Mouse (Mus musculus) cerebellum, postnatal 14 days (tissue): ENCODE data around the gene S100a1.

ENCODE experiments used
- DNase-seq, 2 experiments: peaks; one replicate each; pipeline ENCODE4 v3.0.0; 2021; ENCODE audit warnings: mixed read lengths in 2 of 2

S100a1 gene

DNA sequence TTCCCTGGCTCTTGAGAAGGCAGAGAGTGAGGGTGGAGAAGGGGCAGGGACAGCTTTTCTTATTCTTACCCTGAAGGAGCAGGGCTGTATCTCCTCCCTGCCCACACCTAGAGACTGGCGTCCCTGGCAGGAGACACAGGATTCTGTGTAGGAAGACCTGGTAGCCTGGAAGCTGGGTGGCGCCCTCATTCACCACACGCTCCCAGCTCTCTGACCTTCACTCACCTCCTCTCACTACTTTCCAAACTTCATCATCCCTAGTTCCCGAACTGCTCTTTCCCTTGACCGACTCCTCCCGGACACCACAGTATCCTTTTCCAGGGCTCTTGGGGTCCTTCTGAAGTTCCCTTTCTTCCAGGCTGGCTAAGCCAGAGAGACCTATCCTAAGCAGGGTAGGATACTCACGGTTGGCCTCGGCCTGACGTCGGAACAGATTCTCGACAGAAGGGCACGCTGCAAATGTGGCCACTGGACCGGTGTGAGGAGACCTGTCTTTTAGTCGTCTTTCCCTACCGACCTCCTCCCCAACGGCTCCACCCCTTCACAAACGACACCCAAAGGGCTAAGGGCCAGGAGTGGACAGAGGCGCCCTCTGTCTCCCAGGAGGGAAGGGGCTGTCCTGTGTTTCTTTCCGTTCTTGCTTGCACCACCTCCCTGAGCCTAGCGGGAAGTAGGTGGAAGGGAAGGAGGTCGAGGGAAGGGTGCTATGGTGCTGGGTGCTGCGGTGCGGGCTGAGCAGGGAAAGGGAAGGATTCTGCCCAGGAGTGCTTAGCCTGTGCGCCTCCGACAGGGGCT lies at the start of gene S100a1, which contains the start of gene S100a13:
Gene S100a1 (minus strand): TSS at position 597 of the 795 bp plus-strand sequence.
Gene S100a13 (plus strand): TSS at position 640 of the 795 bp plus-strand sequence.
- peak in 1 of 2 experiments; percentile 33 for DNase-seq

DNA sequence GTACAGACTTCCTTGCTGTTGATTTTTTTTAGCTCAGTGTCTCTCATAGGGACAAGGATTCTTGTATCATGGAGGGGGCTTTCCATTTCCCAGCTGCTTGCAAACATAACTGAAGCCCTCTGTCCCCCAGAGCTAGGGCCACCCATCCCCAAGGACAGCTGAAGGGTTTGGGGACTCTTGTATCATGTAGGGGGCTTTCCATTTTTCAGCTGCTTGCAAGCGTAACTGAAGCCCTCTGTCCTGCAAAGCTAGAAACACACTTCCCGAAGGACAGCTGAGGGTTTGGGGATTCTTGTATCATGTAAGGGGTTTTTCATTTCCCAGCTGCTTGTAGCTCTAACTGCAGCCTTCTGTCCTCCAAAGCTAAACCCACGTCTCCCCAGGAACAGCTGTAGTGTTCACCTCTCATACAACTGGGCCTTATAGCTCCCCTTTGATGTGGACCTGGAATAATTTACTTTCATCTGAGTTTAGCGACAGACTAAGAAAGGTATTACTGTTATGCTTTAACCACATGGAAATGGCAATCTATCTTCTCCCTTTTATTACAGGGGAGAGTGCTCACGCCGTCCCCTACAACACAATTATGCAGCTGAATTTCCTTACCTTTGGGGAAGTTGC lies 45.9 kb upstream of the S100a1 start, which contains the start of gene S100a3:
Gene S100a3 (plus strand): TSS at position 571 of the 621 bp plus-strand sequence.
- no peak for DNase-seq

DNA sequence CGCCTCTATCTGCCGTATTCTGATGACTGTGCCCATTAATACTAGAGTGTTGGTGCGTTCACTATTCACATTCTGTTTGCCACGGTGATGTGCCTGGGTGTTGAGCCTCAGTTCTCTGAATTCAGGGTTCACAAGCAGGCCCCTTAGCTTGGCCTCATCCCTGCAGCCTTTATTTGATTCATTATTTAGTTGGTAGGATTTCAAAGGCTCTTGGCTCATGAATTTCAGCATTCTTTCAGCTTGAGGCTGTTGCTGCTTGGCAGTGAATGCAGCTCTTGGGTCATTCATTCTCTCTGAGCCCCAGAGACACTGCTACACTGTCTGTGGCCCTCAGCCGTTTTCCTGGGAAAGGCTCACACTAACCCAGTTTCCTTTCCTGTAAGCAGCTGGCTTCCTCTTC lies 41.8 kb upstream of the S100a1 start:
- DNase-seq = peak in 1 of 2 experiments; percentile 13

DNA sequence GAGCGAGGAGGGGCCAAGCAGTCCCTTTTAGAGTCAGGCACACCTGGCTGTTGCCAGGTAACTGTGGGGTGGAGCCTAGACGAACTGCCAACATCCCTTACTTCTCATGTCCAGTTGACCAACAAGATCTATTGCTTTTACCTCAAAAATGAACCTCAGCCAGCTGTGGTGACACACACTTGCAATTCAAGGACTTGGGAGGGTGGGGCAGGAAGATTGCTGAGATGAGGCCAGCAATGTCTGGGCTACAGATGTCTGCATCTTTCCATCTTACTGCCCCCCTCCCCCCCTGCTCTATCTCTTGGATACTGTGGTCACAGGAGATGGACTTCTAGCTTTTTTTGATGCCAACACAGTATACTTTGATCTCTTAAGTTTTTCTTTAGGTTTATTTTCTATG lies 38.0 kb upstream of the S100a1 start:
- no peak for DNase-seq

DNA sequence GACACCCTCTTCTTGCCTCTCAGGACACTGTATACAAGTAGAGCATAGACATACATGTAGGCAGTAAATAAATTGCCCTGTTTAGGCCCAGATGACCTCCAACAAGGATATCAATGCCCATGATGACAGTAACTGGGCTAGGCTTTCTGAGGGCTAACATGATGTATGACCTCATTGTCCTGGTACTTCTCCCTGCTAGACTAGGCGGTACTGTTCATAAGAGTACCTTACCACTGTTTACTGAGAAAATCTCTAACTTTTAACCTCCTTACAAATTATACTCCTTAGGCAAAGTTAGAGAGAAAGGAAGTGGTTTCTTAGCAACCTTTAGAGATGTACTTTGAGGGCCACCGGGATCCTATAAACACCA lies 36.2 kb upstream of the S100a1 start:
- DNase-seq = no peak

DNA sequence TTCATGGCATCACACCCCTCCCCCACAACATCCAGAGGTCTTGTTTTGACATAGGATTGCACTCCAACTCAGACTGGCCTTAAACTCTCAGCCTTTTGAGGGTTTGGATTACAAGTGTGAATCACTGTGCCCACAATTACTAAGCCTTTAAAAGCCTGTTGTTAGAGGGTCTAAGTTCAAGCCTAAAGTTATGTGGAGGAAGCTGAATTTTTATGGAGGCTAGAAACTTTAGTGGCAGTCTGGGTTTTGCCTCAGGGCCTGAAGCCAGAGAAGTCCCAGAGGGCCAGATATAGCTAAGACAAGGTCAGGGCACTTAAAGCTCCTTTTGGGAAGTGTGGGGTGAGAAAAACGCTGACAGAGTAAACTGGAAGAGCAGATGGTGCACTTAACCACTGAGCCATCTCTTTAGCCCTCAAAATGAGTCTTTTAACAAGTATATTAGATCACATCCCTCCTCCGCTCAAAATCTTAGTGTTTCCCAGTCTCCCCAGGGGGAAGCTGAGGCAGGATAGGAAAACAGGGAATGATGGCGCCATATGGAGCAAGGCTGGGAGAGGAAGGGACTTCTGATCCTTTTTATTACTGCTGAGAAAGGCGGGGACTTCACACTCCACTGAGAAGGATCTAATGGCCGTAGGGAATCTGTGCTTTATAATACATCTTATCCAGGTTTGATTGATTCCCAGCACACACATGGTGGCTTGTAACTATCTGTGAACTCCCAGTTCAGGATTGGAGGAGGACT lies 35.7 kb upstream of the S100a1 start:
- DNase-seq = no peak

DNA sequence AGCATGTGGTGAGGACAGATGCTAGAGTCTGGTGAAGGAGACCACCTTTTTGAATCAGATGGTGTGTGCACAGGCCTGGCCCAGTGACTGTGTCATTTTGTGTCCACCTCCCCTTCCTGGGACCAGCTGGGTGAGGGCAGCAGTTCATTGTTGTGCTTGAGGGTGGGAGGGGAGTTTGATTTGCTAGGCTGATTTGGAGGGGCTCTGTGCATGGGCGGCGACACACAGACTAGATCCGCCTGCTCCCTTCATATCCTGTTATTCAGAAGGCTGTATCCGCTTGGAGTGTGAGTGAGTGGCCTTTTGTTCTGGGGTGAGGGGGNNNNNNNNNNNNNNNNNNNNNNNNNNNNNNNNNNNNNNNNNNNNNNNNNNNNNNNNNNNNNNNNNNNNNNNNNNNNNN lies 26.7 kb upstream of the S100a1 start:
- DNase-seq = no peak

DNA sequence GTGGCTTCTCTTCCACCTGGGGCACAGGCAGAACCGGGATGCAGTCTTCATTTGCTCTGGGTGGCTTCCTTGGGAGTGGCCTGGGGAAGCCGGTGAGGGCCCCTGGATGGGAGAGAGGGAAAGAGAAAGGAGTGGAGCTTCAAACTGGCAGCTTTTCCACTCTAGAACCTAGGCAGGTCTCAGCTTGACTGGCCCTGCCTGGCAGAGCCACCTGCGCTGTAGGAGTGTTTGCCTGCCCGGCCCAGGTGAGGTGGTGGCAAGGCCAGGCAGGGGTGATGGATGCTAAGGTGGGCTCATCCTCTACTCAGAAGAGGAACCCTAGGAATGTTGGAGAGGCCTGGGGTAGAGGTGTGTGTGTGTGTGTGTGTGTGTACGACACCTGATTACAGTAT lies 23.7 kb upstream of the S100a1 start:
- DNase-seq = no peak

DNA sequence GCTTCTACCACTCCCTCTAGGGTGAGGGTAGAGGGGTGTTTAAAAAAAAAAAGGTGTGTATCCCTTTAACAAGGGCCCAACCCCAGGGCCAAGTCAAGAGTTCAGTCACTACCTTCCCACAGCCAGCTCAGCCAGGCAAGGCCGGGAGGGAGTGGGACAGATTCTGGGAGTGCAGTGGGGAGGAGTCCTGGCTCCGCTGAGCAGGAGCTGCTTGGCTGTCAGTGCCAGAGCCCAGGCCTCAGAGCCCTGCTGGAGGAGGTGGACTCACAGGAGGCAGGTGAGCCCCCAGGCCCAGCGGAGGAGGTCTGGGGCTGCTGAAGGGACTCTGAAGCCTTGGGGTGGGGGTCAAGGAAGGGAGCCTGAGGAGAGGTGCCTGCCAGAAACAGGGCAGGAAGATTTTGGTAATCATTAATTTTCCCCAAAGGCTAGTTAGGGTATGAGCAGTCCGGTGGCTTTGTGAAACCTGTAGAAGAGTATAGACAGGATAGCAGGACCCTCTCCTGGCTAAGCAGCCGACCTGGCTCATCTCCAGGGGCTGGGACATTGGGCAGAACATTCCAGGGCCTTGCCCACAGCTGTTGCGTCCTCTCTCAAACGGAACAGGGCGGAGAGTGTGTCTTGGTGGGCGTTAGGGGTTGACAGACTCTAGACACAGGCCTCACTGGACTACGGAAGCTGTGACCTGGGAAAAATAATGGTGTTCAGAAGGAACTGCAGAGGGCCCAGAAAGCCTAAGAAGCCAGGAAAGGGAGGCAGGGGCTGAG lies 23.1 kb upstream of the S100a1 start, which contains the start of gene S100a16:
Gene S100a16 (plus strand): TSS at position 114 of the 764 bp plus-strand sequence.
- peak; percentile 55 to 59 for DNase-seq

DNA sequence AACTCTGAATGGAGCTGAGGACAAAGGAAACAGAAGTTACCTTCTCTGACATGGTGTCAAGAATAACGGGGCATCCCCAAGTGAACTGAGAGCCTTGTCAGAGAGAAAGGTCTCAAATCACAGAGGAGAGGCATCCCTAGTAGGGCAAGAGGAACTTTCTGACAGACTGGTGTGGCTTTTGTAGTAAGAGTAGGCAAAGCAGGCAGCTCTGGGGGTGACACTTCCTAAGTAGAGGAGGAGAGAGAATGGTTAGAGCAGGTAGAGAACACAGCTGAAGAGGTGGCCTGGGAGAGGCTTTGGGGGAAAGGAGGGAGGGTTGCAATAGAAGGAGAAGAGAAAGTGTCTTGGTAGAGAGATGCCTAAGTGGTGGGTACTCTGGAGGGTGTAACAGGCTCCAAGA lies 21.3 kb upstream of the S100a1 start:
- no peak for DNase-seq

DNA sequence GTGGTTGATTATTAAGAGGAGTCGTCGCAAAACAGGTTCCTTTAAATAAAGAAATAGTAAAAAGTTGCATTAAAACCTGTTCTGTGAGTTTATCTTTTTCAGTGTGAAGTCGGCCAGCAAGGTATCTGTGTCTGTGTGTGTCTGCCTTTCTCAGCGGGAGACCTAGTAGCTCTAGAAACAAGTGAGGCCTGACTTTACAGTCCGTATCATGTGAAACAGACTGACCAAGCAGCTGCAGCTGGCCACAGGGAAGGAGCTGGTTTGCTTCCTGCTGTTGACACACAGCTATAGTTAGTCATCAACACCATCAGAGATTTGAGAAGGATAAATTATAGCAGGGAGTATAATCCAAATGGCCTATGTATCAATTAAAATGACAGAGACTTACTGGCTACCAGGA lies 17.5 kb upstream of the S100a1 start:
- no peak for DNase-seq

DNA sequence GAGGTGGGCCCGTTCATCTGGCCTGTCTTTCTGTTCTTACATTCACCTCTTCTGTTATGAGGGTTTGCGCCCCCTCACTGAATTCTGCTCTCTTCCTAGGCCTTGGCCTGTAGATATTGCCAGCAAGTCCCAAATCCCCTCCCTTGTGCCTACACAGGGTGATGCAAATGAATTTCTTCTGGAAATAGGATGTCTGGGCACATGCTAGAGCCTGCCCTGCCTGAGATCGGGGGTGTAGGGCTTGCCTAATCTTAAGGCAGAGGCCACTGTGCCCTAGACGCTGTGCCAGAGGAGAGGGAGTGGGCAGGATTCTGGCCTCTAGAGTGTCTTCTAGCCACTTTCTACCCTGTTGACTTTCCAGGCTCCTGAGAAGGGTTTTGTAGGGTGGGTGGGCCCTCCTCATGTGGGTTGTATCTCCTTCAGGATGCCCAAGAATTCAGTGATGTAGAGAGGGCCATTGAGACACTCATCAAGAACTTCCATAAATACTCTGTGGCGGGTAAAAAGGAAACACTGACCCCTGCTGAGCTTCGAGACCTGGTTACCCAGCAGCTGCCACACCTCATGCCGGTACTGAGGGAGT lies 13.2 kb upstream of the S100a1 start:
- no peak for DNase-seq

DNA sequence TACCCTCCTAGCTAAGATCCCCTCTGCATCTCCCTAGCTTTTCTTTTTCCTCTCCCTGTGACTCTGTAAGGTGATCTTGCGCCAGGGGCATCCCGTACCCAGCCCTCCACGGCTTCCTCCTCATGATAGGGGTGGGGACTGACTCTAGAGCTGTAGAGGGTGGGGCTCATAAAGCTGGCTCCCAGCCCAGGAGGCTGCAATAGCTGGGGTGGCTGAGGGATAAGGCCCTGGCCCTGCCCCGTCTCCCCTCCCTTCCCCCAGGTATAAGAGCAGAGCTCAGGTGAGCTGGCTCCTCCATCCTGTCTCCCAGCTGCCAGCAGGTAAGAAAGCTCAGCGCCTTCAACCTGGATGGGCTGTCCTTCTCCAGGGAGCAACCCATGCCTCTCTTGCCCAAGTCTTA lies 12.4 kb upstream of the S100a1 start, which contains the start of gene S100a14:
Gene S100a14 (plus strand): TSS at position 277 of the 400 bp plus-strand sequence.
- no peak for DNase-seq

DNA sequence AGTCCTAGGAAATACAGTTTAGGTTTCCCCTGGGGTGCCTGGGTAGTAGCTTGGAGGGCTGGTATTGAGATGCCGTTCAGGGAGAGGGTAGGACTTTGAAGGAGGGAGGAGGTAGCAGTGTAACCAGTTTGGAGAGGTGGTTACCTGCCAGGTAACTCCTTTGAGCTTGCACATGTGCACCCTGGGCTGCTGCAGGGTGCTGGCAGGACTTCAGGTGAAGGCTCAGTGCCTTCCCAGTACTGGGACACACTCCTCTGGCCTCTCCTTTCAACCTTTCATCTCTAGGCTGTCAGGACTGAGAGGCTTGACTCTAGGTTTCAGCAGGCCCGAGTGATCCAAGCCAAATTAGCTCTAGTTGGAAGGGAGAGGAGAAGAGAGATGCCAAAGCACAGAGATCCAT lies 11.9 kb upstream of the S100a1 start:
- DNase-seq = no peak

DNA sequence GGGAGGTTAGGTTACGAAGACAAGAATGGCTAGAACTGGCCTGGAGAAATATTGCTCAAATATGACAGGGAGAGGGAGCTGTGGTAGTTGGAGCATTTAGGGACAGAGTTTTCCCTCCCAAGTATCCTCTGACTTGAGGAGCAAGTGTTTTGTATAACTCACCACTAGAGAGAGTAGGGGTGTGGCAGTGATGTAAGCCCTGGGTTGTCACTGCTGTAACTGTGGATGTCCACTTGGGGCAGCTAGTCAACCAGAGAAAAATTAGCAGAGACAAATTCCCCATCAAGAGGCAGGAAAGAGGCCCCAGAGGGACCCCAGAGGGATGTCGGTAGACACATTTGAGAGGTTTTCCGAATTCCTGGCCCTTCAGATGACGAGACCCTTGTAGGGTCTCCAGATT lies 11.2 kb upstream of the S100a1 start:
- DNase-seq = peak; percentile 51

DNA sequence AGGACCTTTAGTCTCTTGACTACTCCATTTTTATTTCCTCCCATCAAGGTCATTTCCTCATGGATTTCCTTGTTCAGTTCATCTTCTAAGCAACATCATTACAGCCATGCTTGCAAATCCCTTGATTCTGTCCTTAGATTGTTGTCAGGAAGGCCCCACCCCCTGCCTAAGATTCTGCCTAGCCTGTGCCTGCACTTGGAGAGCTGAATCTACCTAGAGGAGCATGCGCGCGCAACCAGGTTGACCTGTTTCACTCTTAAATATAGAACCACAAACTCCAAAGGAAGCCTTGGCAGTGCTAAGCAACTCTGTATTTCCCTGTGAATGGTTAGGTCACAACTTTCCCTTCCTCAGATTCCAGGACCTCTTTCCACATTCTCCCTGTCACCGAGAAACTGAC lies 3.5 kb upstream of the S100a1 start:
- no peak for DNase-seq

DNA sequence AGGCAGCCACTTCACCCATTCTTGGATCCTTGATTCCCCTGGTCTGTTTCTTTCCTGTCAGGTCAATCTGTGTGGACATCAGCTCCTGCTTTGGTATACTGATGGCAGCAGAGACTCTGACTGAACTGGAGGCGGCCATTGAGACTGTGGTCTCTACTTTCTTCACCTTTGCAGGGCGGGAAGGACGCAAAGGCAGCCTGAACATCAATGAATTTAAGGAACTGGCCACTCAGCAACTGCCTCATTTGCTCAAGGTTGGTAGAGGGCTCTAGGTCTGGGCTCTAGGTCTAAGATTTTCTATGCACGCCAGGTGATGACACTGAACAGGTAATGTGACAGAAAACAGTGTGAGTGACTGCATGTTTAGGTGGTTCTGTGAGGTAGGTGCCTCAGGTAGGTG lies 1.6 kb upstream of the S100a1 start:
- no peak for DNase-seq

DNA sequence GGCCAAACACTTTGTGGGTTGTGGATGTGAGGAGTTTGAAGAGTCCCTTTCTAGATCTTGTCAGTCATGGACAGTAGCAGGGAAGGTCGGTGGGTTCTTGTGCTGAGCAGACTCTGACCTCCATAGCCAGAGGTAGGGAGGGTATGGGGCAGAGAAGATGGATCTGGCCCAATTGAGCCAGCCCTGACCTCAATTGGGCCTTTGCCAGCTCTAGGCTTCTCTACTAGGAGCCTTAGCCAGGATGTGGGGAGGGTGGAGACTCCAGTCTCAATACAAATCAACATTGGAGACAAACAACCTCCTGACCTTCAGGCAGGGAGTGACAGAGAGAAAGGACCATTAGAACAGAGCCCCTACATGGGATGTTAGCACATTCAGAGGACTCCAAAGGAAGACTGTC lies 1.1 kb upstream of the S100a1 start:
- DNase-seq = no peak

DNA sequence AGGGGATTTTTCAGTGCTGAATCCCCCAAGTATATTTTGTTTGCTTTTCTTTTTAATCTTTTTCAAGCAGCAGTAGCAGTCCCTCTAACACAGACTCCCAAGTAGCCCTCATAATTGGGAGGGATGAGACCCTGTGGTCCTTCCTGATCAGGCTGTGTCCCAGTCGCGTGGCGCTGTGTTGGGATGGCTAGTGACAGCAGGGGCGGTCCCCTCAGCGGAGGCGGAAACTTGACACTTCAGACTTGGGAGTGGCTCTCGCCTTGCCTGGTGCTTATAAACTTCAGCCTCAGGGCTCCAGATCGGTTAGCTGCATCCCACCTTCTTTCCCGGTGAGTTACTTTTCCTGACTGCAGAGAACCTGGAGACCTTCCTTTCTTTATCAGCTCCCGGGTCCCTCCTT lies 499 bp upstream of the S100a1 start:
- DNase-seq = no peak

DNA sequence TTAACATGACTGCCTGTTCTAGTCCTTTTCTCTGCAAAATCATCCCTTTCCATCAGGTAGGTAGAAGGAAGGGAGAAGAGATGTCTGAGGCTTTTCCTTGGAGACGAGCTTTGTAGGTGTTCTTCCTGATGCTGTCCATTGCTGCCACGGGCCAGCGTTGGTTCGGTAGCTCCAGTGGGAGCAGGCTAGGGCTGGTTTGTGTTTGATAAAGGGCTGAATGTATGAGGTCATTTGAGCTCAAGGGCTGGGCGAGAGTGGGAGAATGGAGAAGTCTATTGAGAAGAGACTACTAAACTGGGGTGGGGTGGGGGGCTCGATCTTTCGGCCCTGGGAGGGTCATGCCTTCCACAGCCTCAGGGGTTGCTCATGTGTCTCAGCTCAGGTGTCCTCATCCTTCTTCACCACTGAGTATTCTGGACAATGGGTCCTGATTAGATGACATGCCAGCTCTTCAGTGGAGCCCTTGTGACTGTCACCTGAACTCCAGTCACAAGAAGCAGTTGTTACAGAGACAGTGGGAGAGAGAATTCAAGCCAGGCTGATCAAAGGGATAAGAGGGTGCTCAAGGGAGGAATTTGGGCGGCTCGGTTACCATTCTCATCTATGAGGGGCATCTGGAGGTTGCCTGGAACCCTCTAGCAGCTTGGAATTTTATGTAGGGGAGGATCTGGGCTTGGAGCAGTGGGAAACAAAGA lies 1.1 kb downstream of the S100a1 start:
- no peak for DNase-seq

DNA sequence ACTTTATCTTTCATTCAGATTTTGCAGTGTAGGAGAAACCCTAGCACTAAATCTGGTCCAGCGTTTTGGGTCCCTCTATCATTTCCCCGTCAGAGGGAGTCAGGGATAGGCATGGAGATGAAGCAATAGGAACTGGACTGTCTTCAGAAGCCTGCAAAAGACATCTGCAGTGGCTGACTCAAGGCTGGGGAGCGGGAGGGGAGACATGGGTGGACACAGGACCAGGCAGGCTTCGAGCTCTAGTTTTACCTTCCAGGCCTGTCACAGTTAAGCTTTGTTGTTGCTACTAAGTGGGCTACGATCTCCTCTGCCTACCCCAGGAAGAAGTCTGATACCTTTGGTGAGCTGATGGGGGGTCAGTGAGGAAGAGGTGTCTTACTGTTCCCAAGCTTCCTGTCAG lies 1.9 kb downstream of the S100a1 start:
- no peak for DNase-seq

DNA sequence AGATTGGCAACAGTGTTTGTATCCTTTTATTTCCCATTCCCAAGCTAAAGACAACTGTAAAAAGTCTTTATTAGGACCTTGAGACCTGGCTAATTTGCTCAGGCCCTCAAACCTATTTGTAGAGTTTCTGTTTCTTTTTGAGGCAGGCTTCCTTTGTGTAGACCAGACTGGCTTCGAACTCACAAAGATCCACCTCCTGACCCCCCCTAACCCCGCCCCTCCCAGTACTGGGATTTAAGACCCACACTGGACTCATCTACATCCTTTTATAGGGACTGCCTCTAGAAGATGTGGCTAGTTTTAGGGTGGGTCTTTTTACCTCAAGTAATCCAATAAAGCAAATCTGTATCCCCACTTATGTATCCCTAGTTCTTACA lies 4.5 kb downstream of the S100a1 start:
- DNase-seq = no peak
